Mouse (Mus musculus) MEL (cell line): ENCODE data around the gene Fhl2.

Experiments
- BHLHE40 ChIP-seq: IDR thresholded peaks from 2 replicates; pipeline ENCODE4 v1.6.1; 2012; ENCODE audit warnings: low read depth, mild to moderate bottlenecking, inconsistent platforms, low read length, improper control_type of control experiment, borderline replicate concordance
- JUND ChIP-seq: IDR thresholded peaks from 2 replicates; pipeline ENCODE4 v1.6.1; 2011; ENCODE audit warnings: low read depth, mild to moderate bottlenecking, improper control_type of control experiment, low read length
- MAZ ChIP-seq: IDR thresholded peaks from 2 replicates; pipeline ENCODE4 v1.6.1; 2012; ENCODE audit warnings: low read depth, mild to moderate bottlenecking, inconsistent platforms, low read length, improper control_type of control experiment
- NELFE ChIP-seq: IDR thresholded peaks from 2 replicates; pipeline ENCODE4 v1.6.1; 2011; ENCODE audit warnings: low read depth, low read length, improper control_type of control experiment
- NRF1 ChIP-seq: IDR thresholded peaks from 2 replicates; pipeline ENCODE4 v1.6.1; 2014; ENCODE audit warnings: low read depth, mild to moderate bottlenecking, inconsistent platforms, low read length, improper control_type of control experiment, moderate library complexity; ENCODE audit not compliant: poor library complexity, insufficient read depth, severe bottlenecking
- POLR2A ChIP-seq, 2 experiments: IDR thresholded peaks; 2 replicates each; pipeline ENCODE4 v1.6.1; 2011 to 2012; ENCODE audit warnings: low read length in 2 of 2, mild to moderate bottlenecking in 2 of 2, control low read depth in 1 of 2, improper control_type of control experiment in 1 of 2, low read depth in 1 of 2, moderate library complexity in 1 of 2; ENCODE audit not compliant: control insufficient read depth in 1 of 2, insufficient read depth in 1 of 2, poor library complexity in 1 of 2
- TAL1 ChIP-seq: IDR thresholded peaks from 2 replicates; pipeline ENCODE4 v1.6.1; 2012; ENCODE audit warnings: mild to moderate bottlenecking, inconsistent platforms, low read length, moderate library complexity, mixed read lengths

DNA sequence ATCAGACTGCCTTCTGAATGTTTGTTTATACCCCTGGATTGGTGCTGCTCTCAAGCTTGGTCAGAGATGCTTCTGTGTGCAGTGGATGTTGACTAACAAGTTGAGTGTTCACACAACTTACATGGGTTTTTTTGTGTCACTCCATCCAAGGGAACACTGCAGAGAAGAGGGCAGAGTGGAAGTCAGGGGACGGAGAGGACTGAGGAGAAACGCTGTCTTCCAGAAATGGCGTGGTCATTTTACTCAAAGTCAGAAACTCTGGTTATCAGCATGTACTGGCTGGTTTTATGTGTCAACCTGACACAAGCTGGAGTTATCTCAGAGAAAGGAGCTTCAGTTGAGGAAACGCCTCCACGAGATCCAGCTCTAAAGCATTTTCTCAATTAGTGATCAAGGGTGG is 75.8 kb downstream of the Fhl2 start:
- TF ChIP-seq NELFE (no peak), MAZ (no peak), POLR2A (IDR thresholded peaks at IDR 0.05; ENCODE audit: control insufficient read depth in 1 of 2, insufficient read depth in 1 of 2, low read depth in 1 of 2, low read length in 2 of 2, poor library complexity in 1 of 2) (no peak), NRF1 (no peak), BHLHE40 (no peak), JUND (no peak), TAL1 (no peak)
